Mouse (Mus musculus) urinary bladder, postnatal 4 days (tissue): ENCODE data around the gene Zfp59.
"Not testable (repeated sequence)": the region's sequence is repeated elsewhere in the genome, so short reads cannot be mapped to it uniquely, and the experiment has no call there.

Experiments used
- DNase-seq, 2 experiments: peaks; one replicate each; pipeline ENCODE4 v3.0.0; 2021 to 2022; ENCODE audit warnings: low spot score in 2 of 2

Gene Zfp59

DNA sequence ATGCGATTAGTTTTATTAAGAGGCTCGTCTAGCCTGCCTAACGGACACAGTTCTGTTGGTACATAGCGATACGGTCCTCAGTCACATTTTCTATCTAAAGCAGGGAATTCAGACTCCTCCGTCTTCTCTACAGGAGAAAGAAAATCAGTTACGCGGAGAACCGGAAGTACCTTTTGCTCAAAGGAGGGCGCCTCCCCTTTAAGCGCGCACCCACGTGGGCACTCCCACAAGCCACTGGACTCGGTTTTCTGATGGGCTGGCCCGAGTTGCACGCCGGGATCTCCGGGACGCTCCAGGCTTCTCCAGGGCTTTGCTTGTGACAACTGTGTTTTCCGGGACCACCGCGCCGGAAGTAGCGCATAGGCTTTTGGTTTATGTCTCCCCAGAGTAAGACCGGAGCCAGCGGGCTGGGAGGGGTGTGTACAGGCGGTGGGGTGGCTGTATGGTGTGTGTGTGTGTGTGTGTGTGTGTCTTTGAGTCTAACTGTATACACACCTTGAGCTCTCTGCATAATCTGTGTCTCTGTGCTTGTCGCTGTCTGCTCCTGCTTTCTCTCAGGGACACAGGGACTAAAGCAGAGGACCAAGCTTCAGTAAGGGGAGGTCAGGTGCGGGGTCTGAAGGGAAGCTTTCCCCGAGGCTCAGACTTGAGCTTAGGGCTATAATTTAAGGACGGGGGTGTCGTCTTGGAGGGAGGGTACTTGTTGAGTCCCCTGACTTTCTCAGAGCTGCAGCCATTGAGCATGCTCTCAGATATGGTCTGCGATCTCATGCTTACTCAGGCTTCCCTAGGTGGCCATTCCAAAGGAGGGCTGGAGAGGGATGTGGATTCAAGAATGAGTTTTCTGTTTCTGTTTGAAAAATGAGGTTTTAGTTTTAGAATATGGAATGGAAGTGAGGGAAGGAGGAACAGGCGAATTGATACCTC is at the start of gene Zfp59:
TSS of gene Zfp59 (plus strand) at position 285 of the 927 bp plus-strand sequence.
- peak; percentile 86 to 87 for DNase-seq

GRCm38 (mm10) chr7:27789306-27789705 is 49.1 kb upstream of the Zfp59 start:
- no peak for DNase-seq

- DNase-seq = not testable (repeated sequence)
Measured at GRCm38 (mm10) chr7:27793865-27794264, 44.5 kb upstream of the Zfp59 start.

DNA sequence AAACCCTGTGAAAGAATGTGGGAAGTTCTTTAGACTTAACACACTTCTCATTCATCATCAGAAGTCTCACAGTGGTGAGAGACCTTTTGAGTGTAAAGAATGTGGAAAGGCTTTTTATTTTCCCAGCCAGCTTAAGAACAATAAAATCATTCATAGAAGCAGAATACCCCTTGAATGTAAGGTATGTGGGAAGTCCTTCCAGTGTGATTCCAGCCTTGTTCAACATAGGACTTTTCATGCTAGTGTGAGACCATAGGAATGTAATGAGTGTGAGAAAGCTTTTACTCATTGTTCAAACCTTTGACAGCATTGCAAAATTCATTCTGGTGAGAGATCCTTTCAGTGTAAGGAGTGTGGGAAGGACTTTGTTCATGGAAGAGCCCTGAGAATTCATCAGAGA is 43.8 kb upstream of the Zfp59 start:
- DNase-seq = no peak

DNA sequence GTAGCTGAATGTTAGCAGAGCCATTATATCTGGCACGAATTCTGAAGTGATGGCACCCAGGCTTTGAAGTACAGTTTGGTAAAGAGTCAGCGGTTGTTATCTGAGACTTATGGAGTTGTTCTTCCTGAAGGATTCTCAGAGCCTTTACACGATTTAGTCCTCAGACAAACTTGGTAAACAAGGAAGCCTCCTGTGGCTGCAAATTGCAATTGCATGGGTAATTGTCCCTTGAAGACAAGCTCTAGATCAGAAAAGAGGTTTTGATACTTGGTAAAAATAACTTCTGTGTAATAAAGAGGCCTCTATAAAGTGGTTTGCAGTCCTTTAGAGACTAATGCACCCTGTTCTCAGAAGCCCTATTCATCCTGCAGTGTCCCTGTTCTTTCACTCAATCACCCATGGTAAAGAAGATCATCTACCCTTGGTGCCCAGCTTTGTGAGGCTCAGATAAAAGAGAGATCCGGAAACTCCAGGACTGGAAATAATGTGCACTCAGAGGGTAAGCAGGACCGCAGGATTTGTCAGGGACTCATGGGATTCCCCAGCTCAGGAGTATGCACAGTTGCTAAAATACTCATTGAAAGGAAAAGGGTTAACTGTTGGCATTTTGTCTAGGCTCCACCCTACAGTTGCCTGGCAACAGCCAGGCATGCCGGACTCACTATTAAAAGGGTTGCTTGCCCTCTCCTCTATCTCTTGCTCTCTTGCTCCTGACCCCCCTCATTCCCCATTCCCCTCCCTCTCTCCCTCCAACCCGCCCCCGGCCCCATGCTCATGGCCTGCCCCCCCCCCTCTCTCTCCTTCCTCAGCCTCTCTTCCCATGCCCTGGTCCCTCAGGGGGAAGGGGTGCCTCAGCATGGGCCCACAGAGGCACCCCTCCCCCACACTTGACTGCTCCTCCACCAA is 40.2 kb upstream of the Zfp59 start:
- no peak for DNase-seq

DNA sequence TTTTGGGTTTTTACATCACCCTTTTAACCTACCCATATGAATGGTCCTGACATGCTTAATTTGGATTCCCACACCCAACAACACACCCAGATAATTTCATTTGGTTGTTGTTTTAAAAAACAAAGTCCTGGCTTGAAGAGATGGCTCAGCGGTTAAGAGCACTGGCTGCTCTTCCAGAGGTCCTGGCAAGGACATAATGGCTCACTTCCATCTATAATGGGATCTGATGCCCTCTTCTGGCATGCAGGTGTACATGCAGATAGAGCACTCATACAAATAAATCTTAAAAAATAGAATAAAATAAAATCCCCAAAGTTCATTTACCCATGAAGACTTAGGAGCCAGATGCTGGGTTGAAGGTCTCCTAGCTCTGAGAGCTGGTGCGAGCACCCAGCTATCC is 37.3 kb upstream of the Zfp59 start:
- no peak for DNase-seq

DNA sequence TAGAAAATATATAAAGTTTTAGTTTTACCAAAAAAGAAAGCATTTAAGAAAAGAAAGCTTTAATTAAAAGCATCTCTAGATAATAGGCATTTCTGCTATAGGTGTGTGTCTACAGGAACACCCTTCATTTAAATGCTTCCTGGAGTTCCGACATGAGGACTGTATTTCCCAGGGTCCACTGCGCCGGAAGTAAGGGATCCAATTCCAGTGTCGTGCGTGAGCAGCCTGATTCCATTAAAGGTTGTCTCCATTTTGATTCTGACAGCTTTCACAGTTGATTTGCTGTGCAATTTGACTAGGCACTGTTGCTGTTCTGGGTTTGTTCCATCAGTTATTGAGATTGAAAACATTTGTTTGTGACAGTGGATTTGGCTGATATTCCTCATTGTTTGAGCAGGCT is 35.4 kb upstream of the Zfp59 start:
- DNase-seq = no peak

DNA sequence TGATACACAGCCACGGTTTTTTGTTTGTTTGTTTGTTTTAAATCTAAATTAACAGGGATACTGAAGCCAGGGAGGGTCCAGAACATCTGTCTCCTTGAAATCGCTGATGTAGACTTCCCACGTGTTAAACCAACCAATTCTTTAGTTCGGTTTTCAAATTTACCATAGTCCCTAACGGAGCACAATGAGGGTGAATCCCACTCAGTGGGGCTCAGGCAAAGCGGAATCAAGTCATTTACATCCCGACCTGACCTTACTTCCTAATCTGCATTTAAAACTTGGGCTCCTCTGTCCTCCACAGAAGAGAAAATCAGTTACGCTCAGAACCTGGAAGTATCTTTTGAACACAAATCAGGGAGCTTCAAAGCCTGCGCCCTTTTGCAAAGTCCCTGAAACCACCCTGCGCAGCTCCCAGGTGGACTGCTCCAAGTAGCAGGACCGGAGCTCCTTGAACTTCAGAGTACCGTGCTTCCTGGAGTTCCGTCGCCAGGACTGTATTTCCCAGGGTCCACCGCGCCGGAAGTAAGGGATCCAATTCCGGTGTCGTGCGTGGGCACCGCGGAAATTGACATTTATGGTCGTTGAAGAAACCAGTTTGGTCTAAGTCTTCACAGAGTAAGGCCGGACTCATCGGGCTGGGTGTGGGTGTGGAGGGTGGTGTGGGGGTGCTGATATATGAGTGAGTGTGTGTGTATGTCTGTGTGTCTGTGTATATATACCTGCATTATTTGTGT is 33.9 kb upstream of the Zfp59 start:
- DNase-seq = peak; percentile 71 to 80

DNA sequence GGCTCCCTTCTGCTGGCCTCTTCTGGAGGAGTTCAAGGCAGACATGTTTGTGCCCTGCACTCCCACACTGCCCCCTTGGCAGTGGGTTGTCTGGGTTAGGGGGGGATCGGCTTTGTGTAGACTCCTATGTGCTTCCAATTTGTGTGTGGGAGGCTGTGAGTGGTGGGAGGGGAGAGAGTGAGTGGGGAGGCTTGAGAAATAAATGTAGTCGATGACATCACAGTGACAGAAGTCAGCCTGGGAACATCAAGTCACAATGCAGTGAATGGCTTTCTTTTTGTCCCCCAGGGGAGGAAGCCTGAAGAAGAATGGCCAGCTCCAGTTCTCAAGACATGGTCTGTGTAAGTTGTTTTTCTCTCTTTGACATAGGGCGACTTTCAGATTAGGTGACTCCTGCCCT is 31.5 kb upstream of the Zfp59 start, which contains the start of gene Zfp626:
TSS of gene Zfp626 (plus strand) at position 301 of the 400 bp plus-strand sequence.
- not testable (repeated sequence) for DNase-seq

DNA sequence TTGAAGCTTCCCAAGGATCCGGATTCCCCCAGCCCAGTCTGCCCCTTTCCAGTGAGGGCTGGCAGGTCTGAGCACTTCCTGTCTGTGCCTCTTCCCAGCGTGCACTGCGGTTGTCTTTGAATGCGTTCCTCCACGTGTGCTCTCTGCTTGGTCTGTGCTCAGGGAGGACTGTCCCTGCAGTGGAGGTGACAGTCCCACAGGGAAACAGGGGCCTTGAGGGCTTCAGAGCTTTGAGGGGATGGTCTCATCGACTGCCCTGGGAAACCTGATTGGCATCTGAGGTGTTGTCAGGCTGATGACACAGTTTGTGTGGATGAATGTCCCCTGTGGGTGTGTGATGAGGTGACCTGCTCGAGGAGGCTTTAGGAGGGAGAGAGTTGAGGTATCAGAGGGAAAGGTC is 31.1 kb upstream of the Zfp59 start:
- DNase-seq = not testable (repeated sequence)

DNA sequence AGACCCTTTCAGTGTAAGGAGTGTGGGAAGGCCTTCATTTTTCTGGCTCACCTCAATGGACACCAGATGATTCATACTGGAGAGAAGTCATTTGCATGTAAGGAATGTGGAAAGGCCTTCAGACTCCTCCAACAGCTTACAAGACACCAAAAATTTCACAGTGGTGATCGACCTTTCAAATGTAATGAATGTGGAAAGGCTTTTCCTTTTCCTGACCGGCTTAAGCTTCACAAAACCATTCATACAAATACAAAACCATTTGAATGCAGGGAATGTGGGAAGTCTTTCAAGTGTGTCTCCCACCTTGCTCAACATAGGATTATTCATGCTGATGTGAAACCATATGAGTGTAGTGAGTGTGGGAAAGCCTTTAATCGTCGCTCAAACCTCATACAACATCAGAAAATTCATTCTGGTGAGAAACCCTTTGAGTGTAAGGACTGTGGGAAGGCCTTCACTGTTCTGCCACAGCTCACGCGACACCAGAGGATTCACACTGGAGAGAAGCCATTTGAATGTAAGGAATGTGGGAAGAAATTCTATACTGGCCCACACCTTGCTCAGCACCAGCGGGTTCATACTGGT is 19.8 kb upstream of the Zfp59 start:
- no peak for DNase-seq

GRCm38 (mm10) chr7:27822611-27823010 is 15.8 kb upstream of the Zfp59 start:
- DNase-seq = no peak

DNA sequence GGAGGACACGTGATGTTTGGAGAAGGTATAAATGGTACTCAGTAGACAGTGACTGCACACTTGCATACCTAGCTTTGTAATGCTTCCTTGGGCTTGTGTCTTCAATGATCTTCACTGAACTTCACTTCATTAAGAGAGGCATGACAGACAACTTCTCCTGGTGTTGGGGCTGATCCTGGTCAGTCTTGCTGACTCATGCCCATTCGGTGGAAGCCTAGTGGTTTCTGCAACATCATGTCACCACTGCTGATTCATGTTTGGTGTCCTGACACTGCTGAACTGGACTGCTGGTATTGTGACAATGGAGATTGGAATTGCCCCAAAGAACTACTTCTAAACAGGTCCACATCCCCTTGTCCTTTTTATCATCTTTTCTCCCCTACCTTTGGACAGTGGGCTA is 4.3 kb upstream of the Zfp59 start:
- no peak for DNase-seq

- DNase-seq = no peak
Measured at GRCm38 (mm10) chr7:27837896-27838295, 511 bp upstream of the Zfp59 start.

DNA sequence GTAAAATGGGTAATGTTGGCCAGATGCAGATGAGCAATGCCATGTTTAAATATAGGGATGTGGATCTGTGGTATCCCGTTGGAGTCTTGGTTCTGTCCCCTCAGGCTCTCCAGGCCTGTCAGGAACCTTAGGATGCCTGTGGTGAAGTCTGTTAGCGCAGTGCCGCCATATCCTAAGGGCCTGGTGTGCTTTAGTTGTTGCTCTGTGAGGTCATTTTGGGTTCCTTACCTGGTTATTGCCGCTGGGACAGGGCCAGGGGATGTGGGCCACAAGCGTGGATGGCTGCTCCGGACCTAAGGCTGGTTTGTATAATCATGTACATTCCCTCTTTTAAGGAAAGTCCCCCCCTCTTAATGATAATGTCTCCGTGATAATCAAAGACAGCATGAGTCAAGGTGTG is 1.2 kb downstream of the Zfp59 start:
- no peak for DNase-seq

DNA sequence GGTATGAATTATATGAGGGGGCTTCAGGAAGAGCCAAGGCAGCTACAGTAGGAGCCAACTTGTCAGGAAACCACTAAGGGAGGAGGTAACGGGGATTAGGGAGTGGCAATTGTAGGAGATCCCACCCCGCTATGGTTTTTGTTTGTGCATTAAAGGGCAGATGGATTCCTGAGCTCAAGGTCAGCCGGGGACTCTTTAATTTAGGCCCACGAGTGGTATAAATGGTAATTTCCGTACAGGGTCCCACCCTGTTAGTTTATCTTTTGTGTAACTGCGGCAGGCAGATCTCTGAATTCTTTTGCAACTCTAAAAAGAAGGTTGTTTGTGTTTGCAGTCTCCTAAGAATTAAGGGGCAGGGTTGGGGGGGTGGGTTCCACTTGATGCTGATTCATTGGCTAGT is 1.7 kb downstream of the Zfp59 start:
- DNase-seq = no peak

GRCm38 (mm10) chr7:27857227-27857626 is 18.8 kb downstream of the Zfp59 start, which contains the start of gene Zfp607a:
TSS of gene Zfp607a (plus strand) at chr7:27857527.
- DNase-seq = no peak

GRCm38 (mm10) chr7:27859301-27860251 is 21.2 kb downstream of the Zfp59 start:
- no peak for DNase-seq

GRCm38 (mm10) chr7:27860396-27861235 is 22.2 kb downstream of the Zfp59 start:
- DNase-seq = peak; percentile 74 to 78
